Mouse (Mus musculus) erythroblast, embryonic 14.5 days (primary cell): ENCODE data around the gene Pwp2. TPM values are rescaled to one million over a fixed set of nuclear protein-coding genes. Genes with fewer than 3 reads are reported as not detected.

Source experiments
- H3K27me3 ChIP-seq: 2 replicates; pipeline ENCODE4 v1.6.1; 2012; ENCODE audit warnings: inconsistent platforms; ENCODE audit not compliant: control insufficient read depth
- H3K36me3 ChIP-seq: 2 replicates; pipeline ENCODE4 v1.6.1; 2012; ENCODE audit warnings: mild to moderate bottlenecking, inconsistent platforms; ENCODE audit not compliant: control insufficient read depth
- H3K4me1 ChIP-seq: 2 replicates; pipeline ENCODE4 v1.6.1; 2012; ENCODE audit warnings: inconsistent platforms; ENCODE audit not compliant: control insufficient read depth
- H3K4me3 ChIP-seq: replicated peaks from 2 replicates; pipeline ENCODE3; 2012; ENCODE audit warnings: moderate library complexity, mild to moderate bottlenecking, inconsistent platforms
- H3K9me3 ChIP-seq: 2 replicates; pipeline ENCODE4 v1.6.1; 2012; ENCODE audit warnings: low read length, inconsistent platforms, mixed read lengths; ENCODE audit not compliant: control insufficient read depth
- GATA1 ChIP-seq: IDR thresholded peaks from 2 replicates; pipeline ENCODE4 v1.6.1; 2012; ENCODE audit warnings: low read length, inconsistent platforms, mixed read lengths
- TAL1 ChIP-seq: IDR thresholded peaks from 3 replicates; pipeline ENCODE4 v1.6.1; 2012; ENCODE audit warnings: low read length, inconsistent platforms, mixed read lengths
- polyA plus RNA-seq: library from polyadenylated mRNA; stranded (reverse); fragments of >175 nt; gene quantifications from 2 replicates; pipeline ENCODE4 v1.2.3, GENCODE M21; 2012

The Pwp2 gene
- polyA plus RNA-seq, 1 experiment = 0.26 TPM

DNA sequence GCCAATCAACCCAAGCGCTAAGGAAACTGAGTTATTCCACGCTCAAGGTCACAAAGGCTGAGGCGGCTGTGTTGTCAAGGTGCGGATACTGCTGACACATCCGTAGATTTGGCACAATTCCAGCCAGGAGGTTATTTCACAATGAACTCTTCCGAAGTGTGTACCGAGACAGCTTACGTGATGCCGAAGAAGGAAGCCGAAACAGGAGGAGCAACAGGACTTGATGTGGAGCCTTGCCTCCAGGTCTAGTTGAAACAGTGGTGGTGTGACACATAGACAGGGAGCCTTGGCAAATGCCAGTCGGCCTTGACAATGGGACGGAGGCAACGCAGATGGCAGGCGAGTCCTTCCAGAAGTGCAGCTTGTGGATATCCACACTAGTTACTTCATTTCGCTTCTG is 26.9 kb downstream of the Pwp2 start:
- H3K27me3 ChIP-seq = no peaks in the 10 kb centered on the region
- TF ChIP-seq TAL1 (no peak), GATA1 (no peak)
- peaks cover 25% of the 10 kb centered on the region for H3K36me3 ChIP-seq
- H3K9me3 ChIP-seq = no peaks in the 10 kb centered on the region
- H3K4me3 ChIP-seq = no peak overlapping the region
- H3K4me1 ChIP-seq = peaks cover 10% of the 10 kb centered on the region

- TF ChIP-seq GATA1 (no peak), TAL1 (no peak)
- H3K36me3 ChIP-seq = peaks cover 16% of the 10 kb centered on the region
- no peaks in the 10 kb centered on the region for H3K9me3 ChIP-seq
- peaks cover 9% of the 10 kb centered on the region for H3K4me1 ChIP-seq
- H3K4me3 ChIP-seq = no peak overlapping the region
- no peaks in the 10 kb centered on the region for H3K27me3 ChIP-seq
Measured at GRCm38 (mm10) chr10:78156926-78157325, 28.0 kb downstream of the Pwp2 start.

GRCm38 (mm10) chr10:78148834-78149766 is 35.8 kb downstream of the Pwp2 start:
- TF ChIP-seq TAL1 = no peak
- TF ChIP-seq GATA1 = no peak
- Histone ChIP-seq H3K27me3 (no peaks in the 10 kb centered on the region), H3K36me3 (no peaks in the 10 kb centered on the region), H3K4me1 (peaks cover 9% of the 10 kb centered on the region), H3K9me3 (no peaks in the 10 kb centered on the region), H3K4me3 (no peak overlapping the region)

GRCm38 (mm10) chr10:78147908-78148441 is 37.0 kb downstream of the Pwp2 start:
- TF ChIP-seq TAL1 = no peak
- TF ChIP-seq GATA1 = no peak
- no peaks in the 10 kb centered on the region for H3K27me3 ChIP-seq
- no peaks in the 10 kb centered on the region for H3K36me3 ChIP-seq
- H3K4me1 ChIP-seq = peaks cover 9% of the 10 kb centered on the region
- H3K4me3 ChIP-seq = no peak overlapping the region
- H3K9me3 ChIP-seq = no peaks in the 10 kb centered on the region

DNA sequence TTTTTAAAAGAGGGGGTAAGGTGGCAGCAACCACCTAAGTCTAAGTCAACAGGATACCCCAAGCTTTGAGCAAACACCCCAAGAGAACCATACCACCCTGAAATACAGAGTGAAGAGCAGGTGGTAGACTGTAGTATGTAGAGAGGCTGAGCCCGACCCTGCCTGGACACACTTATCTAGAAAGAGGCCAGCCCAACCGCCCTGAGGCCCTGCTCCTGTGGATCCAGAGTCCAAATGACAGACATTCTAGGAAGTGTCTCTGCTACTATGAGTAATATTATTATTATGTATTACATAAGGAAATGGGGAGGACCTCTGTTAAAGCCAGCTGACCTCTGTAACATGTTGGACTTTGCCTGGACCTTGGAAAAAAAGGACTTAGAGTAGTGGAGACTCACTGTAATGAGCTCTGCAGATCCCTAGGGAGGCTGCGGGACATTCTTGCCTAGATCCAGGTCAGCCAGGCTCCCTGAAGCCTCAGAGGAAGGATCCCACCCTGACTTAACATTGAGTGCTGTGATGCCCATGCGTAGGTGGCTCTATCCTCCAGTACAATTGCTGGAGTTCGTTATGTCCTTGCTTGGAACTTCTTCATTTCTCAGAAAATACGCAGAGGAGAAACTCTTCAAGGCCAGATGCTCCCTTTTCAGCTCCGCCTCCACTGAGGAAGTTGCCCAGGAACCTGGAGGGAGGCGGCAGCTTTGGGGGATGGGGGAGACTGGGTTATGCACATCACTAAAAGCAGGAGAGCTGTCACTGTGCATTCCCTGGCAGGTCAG is 41.0 kb downstream of the Pwp2 start:
- H3K9me3 ChIP-seq = no peaks in the 10 kb centered on the region
- TF ChIP-seq GATA1 (no peak), TAL1 (no peak)

GRCm38 (mm10) chr10:78140843-78141242 is 44.1 kb downstream of the Pwp2 start:
- Histone ChIP-seq H3K9me3 (no peaks in the 10 kb centered on the region), H3K4me3 (no peak overlapping the region), H3K36me3 (no peaks in the 10 kb centered on the region), H3K27me3 (no peaks in the 10 kb centered on the region), H3K4me1 (no peaks in the 10 kb centered on the region)
- no peak for TF ChIP-seq GATA1
- TF ChIP-seq TAL1 = no peak

More for the DNA sequence above, 41.0 kb downstream of the Pwp2 start:
- Histone ChIP-seq H3K27me3 (no peaks in the 10 kb centered on the region), H3K4me1 (peaks cover 8% of the 10 kb centered on the region), H3K36me3 (no peaks in the 10 kb centered on the region), H3K4me3 (no peak overlapping the region)

GRCm38 (mm10) chr10:78140251-78140600 is 44.7 kb downstream of the Pwp2 start:
- Histone ChIP-seq H3K9me3 (no peaks in the 10 kb centered on the region), H3K4me1 (peaks cover under 1% of the 10 kb centered on the region; the same call in 1 of the 2 replicates), H3K27me3 (no peaks in the 10 kb centered on the region), H3K4me3 (no peak overlapping the region), H3K36me3 (no peaks in the 10 kb centered on the region)
- TF ChIP-seq GATA1 = no peak
- no peak for TF ChIP-seq TAL1

GRCm38 (mm10) chr10:78139572-78140250 is 45.2 kb downstream of the Pwp2 start:
- H3K36me3 ChIP-seq = no peaks in the 10 kb centered on the region
- H3K27me3 ChIP-seq = no peaks in the 10 kb centered on the region
- TF ChIP-seq GATA1 (no peak), TAL1 (no peak)
- peaks cover 4% of the 10 kb centered on the region; the same call in 1 of the 2 replicates for H3K4me1 ChIP-seq
- H3K9me3 ChIP-seq = no peaks in the 10 kb centered on the region
- no peak overlapping the region for H3K4me3 ChIP-seq
